Mouse (Mus musculus) skeletal muscle tissue, adult 2 months (tissue): ENCODE measurements around the gene Tex2.

Experiments used
- DNase-seq: peaks from one replicate; pipeline ENCODE4 v3.0.0-alpha.2; 2012; ENCODE audit warnings: low read depth, low spot score

Tex2 gene

GRCm38 (mm10) chr11:106544916-106545315 is 68.3 kb downstream of the Tex2 start:
- no peak for DNase-seq

DNA sequence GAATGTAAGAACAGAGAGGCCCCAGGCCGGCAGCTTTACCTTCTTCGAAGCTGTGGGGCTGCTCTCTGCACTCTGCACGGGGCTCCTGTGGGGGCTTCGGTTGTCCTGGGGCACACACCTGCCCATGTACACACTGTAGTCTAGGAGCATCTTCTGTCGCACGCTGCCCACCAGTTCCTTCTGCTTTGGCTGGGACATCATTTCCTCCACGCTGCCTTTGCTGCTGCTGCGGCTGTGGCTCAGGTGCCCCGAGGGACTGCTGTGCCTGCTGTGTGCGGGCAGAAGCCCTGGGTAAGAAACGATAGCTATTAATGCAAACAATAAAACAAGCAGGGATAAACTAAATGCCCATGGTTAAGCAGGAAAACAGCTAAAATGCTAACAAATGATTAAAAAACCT is 69.1 kb downstream of the Tex2 start:
- DNase-seq = no peak

DNA sequence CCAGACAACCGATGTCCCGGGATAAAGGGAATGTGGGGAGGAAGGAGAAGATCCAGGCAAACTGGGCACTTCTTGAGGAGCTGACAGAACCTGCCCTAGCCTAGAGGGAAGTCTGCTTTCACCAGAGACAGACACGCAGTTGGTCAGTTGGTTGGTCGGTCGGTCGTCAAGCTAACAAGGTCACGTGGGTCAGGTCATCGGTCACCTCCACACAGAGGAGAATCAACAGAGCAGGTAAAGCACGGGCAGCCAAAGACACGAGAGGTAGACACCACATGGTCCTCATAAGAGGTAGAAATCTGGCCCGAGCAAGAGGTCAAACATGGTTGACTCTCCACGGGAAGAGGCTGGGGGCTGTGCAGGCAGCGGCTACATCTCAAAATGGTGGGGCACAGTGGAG is 70.2 kb downstream of the Tex2 start:
- DNase-seq = no peak

DNA sequence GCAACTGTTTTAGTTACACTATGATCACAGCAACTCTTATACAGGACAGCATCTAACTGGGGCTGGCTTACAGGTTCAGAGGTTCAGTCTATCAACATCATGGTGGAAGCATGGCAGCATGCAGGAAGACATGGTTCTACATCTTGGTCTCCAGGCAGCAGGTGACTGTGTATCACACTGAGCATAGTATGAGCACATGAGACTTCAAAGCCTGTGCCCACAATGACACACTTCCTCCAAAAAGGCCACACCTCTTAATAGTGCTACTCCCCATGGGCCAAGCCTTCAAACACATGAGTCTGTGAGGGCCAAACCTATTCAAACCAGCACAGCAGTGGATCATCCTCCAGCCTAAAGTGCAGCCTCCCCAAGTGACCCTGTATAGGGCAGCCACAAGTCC is 70.8 kb downstream of the Tex2 start:
- no peak for DNase-seq

- no peak for DNase-seq
Observed at GRCm38 (mm10) chr11:106540506-106541268, 72.5 kb downstream of the Tex2 start.

DNA sequence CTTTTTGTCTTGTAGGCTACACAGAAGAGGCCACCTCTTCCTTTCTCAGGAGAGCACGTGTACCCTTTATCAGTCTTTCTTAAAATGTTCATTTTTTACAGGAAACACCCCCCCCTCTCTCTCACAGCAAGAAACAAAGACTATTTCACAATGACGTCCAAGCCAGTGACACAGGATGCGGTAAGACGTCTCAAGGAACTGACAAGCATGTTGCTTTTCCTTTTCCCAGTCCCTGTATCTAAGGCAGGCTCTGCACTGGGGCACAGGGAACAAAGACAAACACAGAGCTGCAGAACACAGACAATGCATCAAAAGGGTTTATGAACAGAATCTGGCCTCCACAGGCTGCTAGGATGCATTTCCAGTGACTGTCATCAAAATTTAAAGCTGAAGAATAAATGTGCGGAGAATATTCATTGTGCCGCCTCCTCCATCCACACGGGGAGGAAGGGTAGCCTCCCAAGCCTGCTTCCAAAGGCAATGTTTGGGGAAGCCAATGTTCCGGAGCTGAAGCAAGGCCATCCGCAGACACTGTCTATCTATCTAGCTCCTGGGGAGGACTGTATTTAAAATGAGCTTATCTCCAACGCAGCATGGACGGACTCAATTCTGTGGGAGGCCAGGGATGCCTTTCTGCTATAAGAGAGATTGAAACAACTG is 76.8 kb downstream of the Tex2 start:
- DNase-seq = no peak

GRCm38 (mm10) chr11:106535660-106536252 is 77.5 kb downstream of the Tex2 start:
- no peak for DNase-seq

GRCm38 (mm10) chr11:106532248-106532790 is 80.9 kb downstream of the Tex2 start:
- no peak for DNase-seq

- DNase-seq = no peak
Observed at GRCm38 (mm10) chr11:106529786-106530185, 83.4 kb downstream of the Tex2 start.

- no peak for DNase-seq
Observed at GRCm38 (mm10) chr11:106529113-106529512, 84.1 kb downstream of the Tex2 start.

DNA sequence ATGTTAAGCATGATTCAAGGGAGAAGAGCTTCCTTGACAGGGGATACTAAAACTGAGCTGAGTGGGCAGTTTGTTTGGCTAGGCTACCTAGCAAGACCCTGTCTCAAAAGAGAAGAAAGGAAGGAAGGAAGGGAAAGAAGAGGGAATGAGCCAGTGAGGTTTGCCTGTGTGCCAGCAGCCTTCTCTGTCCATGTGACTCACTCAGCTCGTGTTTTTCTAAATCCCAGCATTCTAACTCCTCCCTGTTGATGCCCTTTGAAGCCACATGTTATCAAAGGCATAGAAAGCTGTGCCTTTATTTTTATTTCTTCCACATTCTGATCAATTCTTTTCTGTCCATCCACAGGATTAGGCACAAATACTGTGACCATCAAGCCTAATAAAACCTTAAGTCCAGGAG is 85.3 kb downstream of the Tex2 start:
- DNase-seq = no peak

GRCm38 (mm10) chr11:106527147-106527821 is 85.9 kb downstream of the Tex2 start:
- DNase-seq = no peak

DNA sequence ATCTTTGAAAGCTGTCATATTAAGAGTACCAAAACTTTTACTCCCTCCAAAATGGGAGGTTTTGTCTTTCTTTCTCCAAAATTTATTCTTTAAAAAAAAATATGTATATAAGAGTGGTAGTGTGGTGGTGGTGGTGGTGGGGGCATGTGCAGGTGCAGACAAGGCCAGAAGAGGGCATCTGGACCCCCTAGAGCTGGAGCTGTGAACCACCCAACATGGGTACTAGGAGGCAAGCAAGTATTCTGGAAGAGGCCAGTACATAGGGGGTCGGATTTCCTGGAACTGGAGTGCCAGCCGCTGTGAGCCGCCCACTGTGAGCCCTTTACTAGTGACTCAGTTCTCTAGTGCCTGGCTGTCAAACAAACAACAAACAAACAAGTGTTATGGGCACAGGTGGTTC is 90.7 kb downstream of the Tex2 start:
- DNase-seq = no peak

GRCm38 (mm10) chr11:106521612-106522011 is 91.6 kb downstream of the Tex2 start:
- peak; percentile 40 for DNase-seq

GRCm38 (mm10) chr11:106520404-106520803 is 92.8 kb downstream of the Tex2 start:
- no peak for DNase-seq

- DNase-seq = no peak
Observed at GRCm38 (mm10) chr11:106519519-106519918, 93.7 kb downstream of the Tex2 start.

DNA sequence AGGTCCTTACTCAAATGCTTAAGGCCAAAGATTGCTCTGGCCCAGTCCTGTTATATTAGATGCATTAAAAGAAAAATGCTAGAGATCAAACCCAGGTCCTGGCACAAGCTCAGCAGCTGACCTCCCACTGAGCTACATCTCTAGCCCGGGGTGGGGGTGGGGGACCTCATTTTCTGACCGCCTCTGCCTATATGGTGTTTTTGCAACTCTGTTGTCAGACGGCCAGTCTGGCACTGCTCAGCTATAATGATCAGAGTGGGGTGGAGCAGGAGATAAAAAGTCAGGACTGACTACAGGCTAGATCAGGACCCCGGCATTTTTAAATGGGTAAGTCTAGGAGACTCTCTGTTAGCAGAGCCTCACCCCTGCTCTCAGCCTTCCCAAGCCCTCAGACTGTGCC is 94.8 kb downstream of the Tex2 start:
- DNase-seq = no peak

DNA sequence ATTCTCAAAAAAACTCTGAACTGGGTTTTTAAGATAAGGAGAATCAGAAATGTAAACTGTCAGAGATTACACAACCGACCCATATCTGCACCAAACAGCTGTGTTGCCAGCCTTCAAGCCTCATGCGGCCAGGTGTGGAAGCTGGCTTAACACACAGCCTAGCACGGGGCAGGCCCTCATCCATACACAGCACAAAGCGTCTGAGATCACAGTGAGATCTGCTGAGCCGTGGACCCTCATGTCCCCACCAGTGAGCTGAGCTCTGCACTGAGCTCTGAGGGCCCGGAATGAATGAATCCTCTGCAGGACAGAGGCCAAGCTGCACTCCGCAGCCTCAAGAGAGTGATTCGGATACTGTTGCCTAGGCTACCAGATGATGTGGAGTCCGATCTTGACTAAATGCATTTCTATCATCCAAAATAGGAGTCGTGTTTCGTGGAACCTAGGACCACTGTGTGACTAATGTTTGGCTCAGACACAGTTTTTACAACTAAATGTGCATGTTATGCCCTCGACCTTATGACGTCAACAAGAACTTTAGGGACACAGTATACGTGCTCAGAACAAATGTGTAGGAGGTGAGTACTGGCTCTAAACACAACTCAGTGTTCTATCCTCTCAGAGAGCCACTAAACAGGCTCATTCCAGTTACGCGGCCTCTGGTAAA is 98.0 kb downstream of the Tex2 start:
- no peak for DNase-seq

- peak; percentile 84 for DNase-seq
Observed at GRCm38 (mm10) chr11:106514446-106514845, 98.8 kb downstream of the Tex2 start.

DNA sequence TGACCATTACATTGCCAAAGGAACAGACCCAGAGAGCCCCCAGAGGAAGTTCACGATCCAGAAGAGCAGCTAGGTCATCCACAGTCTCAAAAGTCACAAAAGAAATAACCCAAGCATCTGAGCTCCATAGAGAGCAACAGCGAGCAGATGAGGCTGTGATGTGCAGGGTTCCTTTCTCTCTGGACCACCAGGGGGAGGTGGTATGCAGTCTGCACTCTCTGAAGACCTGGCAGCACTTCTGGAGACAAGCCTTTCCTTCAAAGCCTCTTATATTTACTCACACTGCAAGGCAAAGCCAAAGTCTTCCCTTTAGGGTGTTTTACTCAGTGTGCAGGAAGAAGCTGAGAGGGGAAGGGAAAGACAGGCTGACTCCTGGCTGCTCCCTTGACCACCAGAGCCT is 100.1 kb downstream of the Tex2 start:
- no peak for DNase-seq

DNA sequence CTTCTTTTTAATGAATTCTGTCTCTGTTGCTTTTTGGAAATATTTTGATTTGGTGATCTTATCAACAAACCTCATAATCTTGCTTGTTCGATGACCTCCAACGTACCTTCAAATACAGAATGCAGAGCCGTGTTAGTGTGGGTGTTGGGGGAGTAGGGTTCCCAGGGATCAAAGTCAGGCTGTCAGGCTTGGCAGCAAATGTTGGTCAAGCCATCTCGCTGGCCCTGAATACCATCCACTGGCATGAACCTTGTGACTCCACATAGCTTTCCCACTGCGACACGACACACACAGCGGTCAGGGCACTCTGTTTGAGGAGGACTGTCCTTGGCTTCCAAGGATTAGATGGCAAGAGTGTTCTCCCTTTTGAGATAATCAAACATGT is 101.2 kb downstream of the Tex2 start:
- no peak for DNase-seq
